Mouse (Mus musculus): ENCODE results near the gene Gpa33. TPM values are rescaled to one million over a fixed set of nuclear protein-coding genes. Genes with fewer than 3 reads are reported as not detected.

The Gpa33 gene
- polyA plus RNA-seq (2015; fragmentation: Nextera tagmentation; extraction: Ambion mirVana), result 0.40 TPM in 1 of 2 replicates, not detected in the other

DNA sequence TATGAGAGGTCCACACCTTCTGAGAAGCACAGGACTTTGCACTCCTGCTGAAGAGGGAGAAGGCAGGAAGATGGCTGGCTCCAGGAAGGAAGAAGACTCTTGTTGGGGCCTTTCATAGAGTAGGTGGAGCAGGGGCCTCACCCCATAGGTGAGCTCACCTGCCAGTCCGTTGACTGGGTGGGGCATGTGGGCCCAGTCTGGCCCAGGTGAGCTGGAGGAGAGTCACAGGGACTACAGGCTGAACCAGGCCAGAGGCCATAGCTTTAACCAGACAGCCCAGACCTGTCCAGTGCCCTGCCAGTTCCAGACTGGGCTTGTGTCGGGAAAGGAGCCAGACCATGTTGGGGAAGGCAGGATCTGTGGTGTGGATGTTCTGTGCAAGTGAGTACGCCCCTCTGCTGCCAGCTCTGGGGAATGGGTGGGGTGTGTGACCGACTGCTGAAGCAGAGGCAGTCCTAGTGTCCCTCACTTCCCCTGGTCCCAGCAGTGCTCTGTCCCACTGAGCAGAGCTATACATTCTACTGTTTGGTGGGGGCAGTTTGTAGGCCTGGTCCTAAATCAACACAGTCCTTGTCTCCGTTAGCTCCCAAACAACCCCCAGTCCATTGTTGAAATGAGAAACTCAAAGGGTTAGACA, at the start of gene Gpa33:
TSS of gene Gpa33 (plus strand) at position 15 of the 637 bp plus-strand sequence.
- WGBS (ENCODE audit: insufficient replicate concordance), result 70% methylated on average over 5 of the region's 5 CpGs
- Histone ChIP-seq H3K4me1 (ENCODE audit: control insufficient read depth, low read depth, low read length) (no peaks in the 10 kb centered on the region), H3K9me3 (replicated peaks; ENCODE audit: control insufficient read depth, low read length) (no peaks in the 10 kb centered on the region), H3K27ac (ENCODE audit: low read length) (no peak within 1 kb of the TSS), H3K27me3 (ENCODE audit: control insufficient read depth, insufficient read depth, low read depth, low read length) (no peaks in the 10 kb centered on the region), H3K4me3 (ENCODE audit: low read depth, low read length) (no peak within 1 kb of the TSS), H3K4me2 (ENCODE audit: low read depth, low read length) (no peak within 1 kb of the TSS), H3K9ac (ENCODE audit: low read depth, low read length) (no peak within 1 kb of the TSS), H3K36me3 (ENCODE audit: control insufficient read depth, insufficient read depth) (no peaks in the 10 kb centered on the region)
- ATAC-seq (ENCODE audit: low read depth), result no peak

DNA sequence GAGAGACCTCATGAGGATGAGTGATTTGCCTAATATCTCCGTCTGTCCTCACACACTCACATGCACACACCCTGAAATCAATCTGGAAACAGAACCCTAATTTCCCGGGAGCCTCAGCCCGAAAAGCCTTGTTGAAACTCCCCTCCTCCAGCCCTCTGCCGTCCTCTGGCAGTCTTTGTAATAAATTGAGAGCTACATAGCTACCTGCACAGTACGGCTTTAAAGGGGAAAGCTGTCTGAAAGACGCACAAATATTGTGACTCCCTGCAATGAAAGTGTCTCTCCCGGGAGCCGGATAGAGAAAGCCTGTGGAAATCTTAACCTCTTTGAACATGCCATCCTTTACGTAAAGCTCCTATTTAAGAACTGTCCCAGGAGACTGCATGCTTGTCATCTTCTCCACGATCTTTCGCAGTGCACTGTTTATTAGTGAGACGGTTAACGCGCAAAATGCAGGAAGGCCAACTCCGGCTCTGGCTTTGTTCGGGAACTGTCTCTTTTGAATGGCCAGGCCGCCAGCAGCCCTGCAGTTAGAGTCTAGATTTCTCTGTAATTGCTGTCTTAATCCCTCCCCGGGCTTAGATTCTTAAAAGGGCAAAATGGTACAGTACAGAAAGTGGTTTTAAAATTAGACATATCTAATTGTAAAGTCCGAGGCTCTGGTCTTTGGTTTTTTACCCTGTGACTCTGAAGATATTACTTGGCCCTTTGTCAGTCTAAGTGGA, 41.4 kb upstream of the Gpa33 start:
- WGBS (ENCODE audit: insufficient replicate concordance), result 77% methylated on average over 19 of the region's 19 CpGs
- no peak for ATAC-seq (ENCODE audit: low read depth)
- H3K9me3 ChIP-seq (replicated peaks; ENCODE audit: control insufficient read depth, low read length), result no peaks in the 10 kb centered on the region
- no peaks in the 10 kb centered on the region for H3K4me1 ChIP-seq (ENCODE audit: control insufficient read depth, low read depth, low read length)
- no peak overlapping the region for H3K27ac ChIP-seq (ENCODE audit: low read length)
- no peak overlapping the region for H3K9ac ChIP-seq (ENCODE audit: low read depth, low read length)
- H3K27me3 ChIP-seq (ENCODE audit: control insufficient read depth, insufficient read depth, low read depth, low read length), result no peaks in the 10 kb centered on the region
- H3K4me3 ChIP-seq (ENCODE audit: low read depth, low read length), result no peak overlapping the region
- H3K36me3 ChIP-seq (ENCODE audit: control insufficient read depth, insufficient read depth), result no peaks in the 10 kb centered on the region
- H3K4me2 ChIP-seq (ENCODE audit: low read depth, low read length), result no peak overlapping the region

DNA sequence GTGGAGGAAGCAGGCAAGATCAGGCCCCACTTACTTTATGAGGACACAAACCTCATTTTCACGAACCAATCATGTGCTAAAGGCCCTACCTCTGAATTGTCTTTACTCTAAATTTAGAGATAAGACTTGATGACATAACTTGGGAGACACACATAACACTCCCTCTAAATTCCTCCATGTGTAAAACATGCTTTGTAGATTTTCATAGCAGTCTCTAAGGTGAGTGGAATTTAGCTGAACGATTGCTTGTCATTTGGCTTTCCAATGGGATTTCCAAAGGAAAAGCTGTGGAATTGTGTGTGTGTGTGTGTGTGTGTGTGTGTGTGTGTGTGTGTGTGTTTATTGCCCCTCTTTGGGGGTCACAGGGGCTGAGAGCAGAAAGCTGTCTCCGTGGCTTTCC, 40.7 kb upstream of the Gpa33 start:
- H3K9me3 ChIP-seq (replicated peaks; ENCODE audit: control insufficient read depth, low read length), result no peaks in the 10 kb centered on the region
- no peak for ATAC-seq (ENCODE audit: low read depth)
- H3K9ac ChIP-seq (ENCODE audit: low read depth, low read length), result no peak overlapping the region
- 32% methylated on average over 3 of the region's 3 CpGs for WGBS (ENCODE audit: insufficient replicate concordance)
- H3K4me1 ChIP-seq (ENCODE audit: control insufficient read depth, low read depth, low read length), result no peaks in the 10 kb centered on the region
- H3K4me3 ChIP-seq (ENCODE audit: low read depth, low read length), result no peak overlapping the region
- H3K27ac ChIP-seq (ENCODE audit: low read length), result no peak overlapping the region
- no peak overlapping the region for H3K4me2 ChIP-seq (ENCODE audit: low read depth, low read length)
- H3K27me3 ChIP-seq (ENCODE audit: control insufficient read depth, insufficient read depth, low read depth, low read length), result no peaks in the 10 kb centered on the region
- H3K36me3 ChIP-seq (ENCODE audit: control insufficient read depth, insufficient read depth), result no peaks in the 10 kb centered on the region

DNA sequence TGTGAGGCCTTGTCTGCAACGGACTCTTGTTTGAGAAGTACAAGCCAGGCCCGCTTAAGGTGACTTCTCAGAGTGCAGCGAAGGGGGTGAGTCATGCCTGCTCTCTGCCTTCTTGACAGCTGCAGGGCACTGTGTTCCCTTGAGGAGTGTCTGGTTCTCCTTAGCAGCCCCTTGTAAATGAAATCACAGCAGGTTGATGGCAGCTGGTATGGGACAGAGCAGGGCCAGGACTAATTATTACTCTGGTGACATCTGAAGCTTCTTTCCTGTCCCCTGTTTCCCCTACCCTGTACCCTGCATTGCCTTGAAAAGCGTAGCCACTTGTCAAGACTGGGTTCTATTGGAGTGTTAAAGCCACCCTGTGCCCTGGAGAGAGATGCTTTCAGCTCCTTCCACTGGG, 40.3 kb upstream of the Gpa33 start:
- Histone ChIP-seq H3K9ac (ENCODE audit: low read depth, low read length) (no peak overlapping the region), H3K4me1 (ENCODE audit: control insufficient read depth, low read depth, low read length) (no peaks in the 10 kb centered on the region), H3K27ac (ENCODE audit: low read length) (no peak overlapping the region), H3K27me3 (ENCODE audit: control insufficient read depth, insufficient read depth, low read depth, low read length) (no peaks in the 10 kb centered on the region), H3K4me3 (ENCODE audit: low read depth, low read length) (no peak overlapping the region), H3K4me2 (ENCODE audit: low read depth, low read length) (no peak overlapping the region), H3K9me3 (replicated peaks; ENCODE audit: control insufficient read depth, low read length) (no peaks in the 10 kb centered on the region), H3K36me3 (ENCODE audit: control insufficient read depth, insufficient read depth) (no peaks in the 10 kb centered on the region)
- no peak for ATAC-seq (ENCODE audit: low read depth)
- WGBS (ENCODE audit: insufficient replicate concordance), result 36% methylated on average over 4 of the region's 4 CpGs

DNA sequence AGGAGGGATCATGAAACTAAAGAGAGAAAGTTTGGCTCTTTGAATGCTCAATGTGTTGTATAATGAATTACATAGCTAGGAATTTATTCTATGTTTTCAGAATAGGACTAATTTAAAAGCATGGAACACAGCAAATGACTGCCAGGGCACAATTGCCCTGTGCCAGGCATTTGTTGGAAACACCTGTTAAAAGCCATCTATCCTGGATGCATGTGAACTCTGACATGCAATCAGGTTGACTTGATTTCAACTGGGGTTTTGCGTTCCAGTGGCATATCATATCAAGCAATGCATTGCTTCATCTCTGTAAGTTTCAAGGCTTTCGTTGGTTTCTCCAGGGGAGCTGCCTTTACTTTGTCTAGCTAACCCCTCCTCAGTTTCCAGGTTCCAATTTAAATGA, 39.7 kb upstream of the Gpa33 start:
- Histone ChIP-seq H3K4me2 (ENCODE audit: low read depth, low read length) (no peak overlapping the region), H3K9me3 (replicated peaks; ENCODE audit: control insufficient read depth, low read length) (no peaks in the 10 kb centered on the region), H3K4me1 (ENCODE audit: control insufficient read depth, low read depth, low read length) (no peaks in the 10 kb centered on the region), H3K9ac (ENCODE audit: low read depth, low read length) (no peak overlapping the region), H3K4me3 (ENCODE audit: low read depth, low read length) (no peak overlapping the region), H3K36me3 (ENCODE audit: control insufficient read depth, insufficient read depth) (no peaks in the 10 kb centered on the region), H3K27ac (ENCODE audit: low read length) (no peak overlapping the region), H3K27me3 (ENCODE audit: control insufficient read depth, insufficient read depth, low read depth, low read length) (no peaks in the 10 kb centered on the region)
- WGBS (ENCODE audit: insufficient replicate concordance), result 73% methylated on average over 2 of the region's 2 CpGs
- ATAC-seq (ENCODE audit: low read depth), result no peak

DNA sequence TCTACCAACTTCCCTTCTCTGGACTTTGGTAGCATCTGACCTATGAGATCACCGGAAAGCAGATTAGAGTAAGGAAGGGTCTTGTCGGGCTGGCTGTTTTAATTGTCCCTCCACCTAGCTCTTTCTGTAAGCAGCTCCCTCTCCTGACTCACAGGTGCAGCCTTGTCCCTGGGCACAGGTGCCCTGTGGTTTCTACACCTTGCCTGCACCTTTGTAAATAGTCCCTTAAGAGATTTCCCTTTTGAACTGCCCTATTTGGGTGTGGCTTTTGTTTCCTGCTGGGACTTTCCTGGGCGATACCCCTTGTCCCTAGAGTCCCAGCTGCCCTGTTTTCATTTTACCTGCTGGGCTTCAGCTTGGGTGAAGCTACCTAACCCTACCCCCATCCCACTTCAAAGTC, 35.6 kb upstream of the Gpa33 start:
- Histone ChIP-seq H3K4me3 (ENCODE audit: low read depth, low read length) (no peak overlapping the region), H3K9ac (ENCODE audit: low read depth, low read length) (no peak overlapping the region), H3K27me3 (ENCODE audit: control insufficient read depth, insufficient read depth, low read depth, low read length) (no peaks in the 10 kb centered on the region), H3K27ac (ENCODE audit: low read length) (no peak overlapping the region), H3K4me1 (ENCODE audit: control insufficient read depth, low read depth, low read length) (no peaks in the 10 kb centered on the region), H3K9me3 (replicated peaks; ENCODE audit: control insufficient read depth, low read length) (no peaks in the 10 kb centered on the region), H3K4me2 (ENCODE audit: low read depth, low read length) (no peak overlapping the region), H3K36me3 (ENCODE audit: control insufficient read depth, insufficient read depth) (no peaks in the 10 kb centered on the region)
- no peak for ATAC-seq (ENCODE audit: low read depth)
- WGBS (ENCODE audit: insufficient replicate concordance), result 73% methylated on average over 3 of the region's 3 CpGs

DNA sequence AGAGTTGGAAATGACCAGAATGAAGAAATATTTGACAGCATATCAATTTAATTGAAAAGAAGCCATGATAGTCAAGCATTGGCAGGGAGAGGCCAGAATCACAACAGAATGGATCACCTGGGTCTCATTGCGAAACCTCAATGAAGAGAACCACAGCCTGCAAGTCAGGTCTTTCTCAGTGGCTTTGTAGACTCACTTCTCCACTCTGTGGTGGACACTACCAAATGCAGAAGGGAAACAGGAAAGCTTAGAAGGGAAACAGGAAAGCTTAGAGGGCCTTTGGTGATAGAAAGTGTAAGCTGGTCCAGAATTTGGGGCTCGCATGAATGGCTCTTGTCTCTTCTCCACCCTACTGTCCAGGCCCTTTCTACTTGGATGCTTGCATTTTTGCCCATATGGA, 31.9 kb upstream of the Gpa33 start:
- Histone ChIP-seq H3K9me3 (replicated peaks; ENCODE audit: control insufficient read depth, low read length) (no peaks in the 10 kb centered on the region), H3K4me3 (ENCODE audit: low read depth, low read length) (no peak overlapping the region), H3K9ac (ENCODE audit: low read depth, low read length) (no peak overlapping the region), H3K36me3 (ENCODE audit: control insufficient read depth, insufficient read depth) (no peaks in the 10 kb centered on the region), H3K27me3 (ENCODE audit: control insufficient read depth, insufficient read depth, low read depth, low read length) (no peaks in the 10 kb centered on the region), H3K27ac (ENCODE audit: low read length) (no peak overlapping the region), H3K4me2 (ENCODE audit: low read depth, low read length) (no peak overlapping the region), H3K4me1 (ENCODE audit: control insufficient read depth, low read depth, low read length) (no peaks in the 10 kb centered on the region)
- 60% methylated on average over 2 of the region's 2 CpGs for WGBS (ENCODE audit: insufficient replicate concordance)
- ATAC-seq (ENCODE audit: low read depth), result no peak

DNA sequence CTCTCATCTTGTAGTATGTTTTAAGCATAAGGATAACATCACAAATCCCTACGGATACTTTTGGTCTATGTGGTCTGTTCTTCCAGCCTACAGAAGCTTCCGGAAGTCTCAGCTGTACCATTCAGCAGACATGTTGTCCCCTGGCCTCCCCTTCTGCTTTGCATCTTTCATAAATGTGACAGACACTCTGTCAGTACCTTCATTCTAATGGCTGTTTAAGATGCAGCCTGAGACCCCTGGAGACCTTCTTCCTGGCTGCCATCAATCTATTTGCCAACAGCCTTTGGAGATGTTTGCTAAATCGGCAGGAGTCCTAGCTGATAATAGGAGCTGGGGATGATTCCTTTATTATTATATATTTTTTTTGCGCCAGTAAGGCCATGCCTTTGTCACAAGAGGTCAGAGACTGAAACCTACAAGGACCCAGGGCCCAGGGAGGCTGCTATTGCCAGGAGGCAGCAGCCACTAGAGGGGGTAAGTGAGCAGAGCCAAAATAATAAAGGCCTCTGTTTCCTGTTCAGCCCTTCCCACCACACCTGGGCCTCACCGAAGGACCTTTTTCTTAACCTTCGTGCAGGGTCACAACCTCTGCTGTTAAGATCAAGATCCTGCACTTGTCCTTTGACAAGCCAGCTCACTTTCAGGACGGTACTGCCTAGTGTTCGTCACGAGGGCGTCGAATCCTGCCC, 27.0 kb upstream of the Gpa33 start:
- Histone ChIP-seq H3K4me3 (ENCODE audit: low read depth, low read length) (no peak overlapping the region), H3K9ac (ENCODE audit: low read depth, low read length) (no peak overlapping the region), H3K4me2 (ENCODE audit: low read depth, low read length) (no peak overlapping the region), H3K9me3 (replicated peaks; ENCODE audit: control insufficient read depth, low read length) (no peaks in the 10 kb centered on the region), H3K4me1 (ENCODE audit: control insufficient read depth, low read depth, low read length) (no peaks in the 10 kb centered on the region), H3K36me3 (ENCODE audit: control insufficient read depth, insufficient read depth) (no peaks in the 10 kb centered on the region), H3K27me3 (ENCODE audit: control insufficient read depth, insufficient read depth, low read depth, low read length) (no peaks in the 10 kb centered on the region), H3K27ac (ENCODE audit: low read length) (no peak overlapping the region)
- 60% methylated on average over 11 of the region's 11 CpGs for WGBS (ENCODE audit: insufficient replicate concordance)
- no peak for ATAC-seq (ENCODE audit: low read depth)

DNA sequence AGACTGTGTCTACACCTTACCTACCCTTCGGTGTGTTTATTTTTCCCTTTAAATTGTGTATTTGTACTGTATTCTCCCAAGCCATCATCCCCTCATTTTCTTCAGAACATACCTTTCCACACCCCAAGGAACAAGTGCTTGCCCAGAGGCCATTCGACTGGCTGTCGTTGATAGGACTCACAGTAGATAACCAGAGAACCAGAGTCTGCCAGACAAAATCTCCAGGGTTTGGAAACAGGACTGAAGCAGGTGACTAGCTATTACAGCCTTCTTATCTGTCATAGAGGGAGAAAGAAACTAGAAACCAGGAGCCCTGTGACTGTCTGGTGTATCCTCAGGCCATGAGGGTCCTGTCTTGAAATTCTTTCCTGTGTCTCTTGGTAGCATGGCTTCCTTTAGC, 25.2 kb upstream of the Gpa33 start:
- Histone ChIP-seq H3K4me3 (ENCODE audit: low read depth, low read length) (no peak overlapping the region), H3K27ac (ENCODE audit: low read length) (no peak overlapping the region), H3K4me1 (ENCODE audit: control insufficient read depth, low read depth, low read length) (no peaks in the 10 kb centered on the region), H3K36me3 (ENCODE audit: control insufficient read depth, insufficient read depth) (no peaks in the 10 kb centered on the region), H3K9me3 (replicated peaks; ENCODE audit: control insufficient read depth, low read length) (no peaks in the 10 kb centered on the region), H3K27me3 (ENCODE audit: control insufficient read depth, insufficient read depth, low read depth, low read length) (no peaks in the 10 kb centered on the region), H3K9ac (ENCODE audit: low read depth, low read length) (no peak overlapping the region), H3K4me2 (ENCODE audit: low read depth, low read length) (no peak overlapping the region)
- ATAC-seq (ENCODE audit: low read depth), result peak; percentile 37; the same call in 1 of the 2 replicates
- 41% methylated on average over 3 of the region's 3 CpGs for WGBS (ENCODE audit: insufficient replicate concordance)

Data from liver, embryonic 16.5 days (tissue).